Mouse (Mus musculus): ENCODE measurements around the gene Itgb2l.
A peak's percentile ranks its signal among the peaks of the same experiment; 100 is the strongest.

Gene Itgb2l

DNA sequence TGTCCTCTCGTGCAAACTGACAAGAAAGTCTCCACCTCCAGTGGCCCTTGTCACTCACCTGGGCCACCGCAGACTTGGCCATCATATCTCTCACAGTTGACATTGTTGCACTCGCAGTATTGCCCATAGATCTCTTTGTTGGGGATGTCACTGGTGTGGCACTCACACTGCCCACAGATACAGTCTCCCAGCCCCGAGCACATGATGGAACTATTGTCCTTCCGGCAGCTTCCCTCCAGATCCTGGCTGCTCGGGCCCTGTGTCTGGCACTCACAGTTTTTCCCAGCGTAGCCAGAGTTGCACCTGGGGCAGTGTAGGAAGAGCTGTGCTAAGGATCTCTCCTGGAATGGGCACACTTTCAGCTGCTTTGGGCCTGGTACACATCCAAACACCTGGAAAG is 16.7 kb downstream of the Itgb2l start:
- DNase-seq (ENCODE audit: low spot score), result no peak

DNA sequence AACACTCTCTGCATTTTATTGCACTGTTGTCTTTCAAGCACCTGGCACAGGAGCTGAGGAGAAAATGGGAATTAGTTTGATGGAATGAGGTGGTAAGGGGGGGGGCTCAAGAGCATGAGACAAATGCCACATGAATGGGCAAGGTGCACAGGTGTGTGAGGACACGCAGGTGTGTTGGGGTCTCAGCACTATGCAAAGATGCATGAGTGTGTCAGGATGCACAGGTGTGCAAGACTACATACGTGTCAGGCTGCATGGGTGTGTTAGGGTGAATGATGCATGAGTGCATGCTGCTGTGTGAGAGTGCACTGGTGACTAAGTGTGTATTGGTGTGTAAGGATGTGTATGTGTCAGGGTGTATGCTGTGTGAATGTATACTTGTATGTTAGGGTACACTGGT is 18.4 kb downstream of the Itgb2l start:
- DNase-seq (ENCODE audit: low spot score), result no peak

DNA sequence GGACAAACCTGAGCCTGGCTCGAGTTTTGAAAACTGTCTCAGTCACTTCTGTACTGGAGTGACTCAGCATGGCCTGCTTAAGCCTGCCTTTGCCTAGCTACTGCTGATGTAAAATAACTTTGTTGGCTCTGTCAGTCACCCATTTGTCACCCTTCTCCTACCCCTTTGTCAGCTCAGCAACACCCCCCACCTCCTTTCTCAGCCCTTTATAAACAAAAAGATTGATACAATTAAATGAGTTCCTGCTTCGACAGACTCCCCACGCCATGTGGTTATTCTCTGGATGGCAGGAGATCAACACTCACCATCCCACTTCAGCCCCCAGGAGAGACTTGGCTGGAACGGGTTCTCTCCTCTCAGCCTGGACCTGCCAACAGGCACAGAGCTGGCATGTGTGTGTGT is 35.4 kb downstream of the Itgb2l start:
- no peak for DNase-seq (ENCODE audit: low spot score)

DNA sequence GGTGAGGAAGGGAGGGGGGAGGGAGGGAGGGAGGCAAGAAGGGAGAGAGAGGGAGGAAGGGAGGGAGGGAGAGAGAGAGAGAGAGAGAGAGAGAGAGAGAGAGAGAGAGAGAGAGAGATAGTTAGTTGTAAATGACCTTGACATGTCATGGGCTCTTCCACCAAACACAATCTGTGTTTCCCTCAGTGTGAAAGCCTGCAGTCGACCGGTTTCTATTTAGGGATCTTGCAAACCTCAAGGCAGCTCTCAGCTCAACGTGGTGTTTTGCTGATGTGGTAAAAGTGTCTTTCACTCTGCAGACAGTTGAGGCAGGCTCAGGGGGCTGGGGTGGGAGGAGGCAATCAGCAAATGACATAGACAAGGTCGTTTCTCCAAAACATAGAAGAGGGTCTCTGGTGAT is 37.1 kb downstream of the Itgb2l start:
- no peak for DNase-seq (ENCODE audit: low spot score)

DNA sequence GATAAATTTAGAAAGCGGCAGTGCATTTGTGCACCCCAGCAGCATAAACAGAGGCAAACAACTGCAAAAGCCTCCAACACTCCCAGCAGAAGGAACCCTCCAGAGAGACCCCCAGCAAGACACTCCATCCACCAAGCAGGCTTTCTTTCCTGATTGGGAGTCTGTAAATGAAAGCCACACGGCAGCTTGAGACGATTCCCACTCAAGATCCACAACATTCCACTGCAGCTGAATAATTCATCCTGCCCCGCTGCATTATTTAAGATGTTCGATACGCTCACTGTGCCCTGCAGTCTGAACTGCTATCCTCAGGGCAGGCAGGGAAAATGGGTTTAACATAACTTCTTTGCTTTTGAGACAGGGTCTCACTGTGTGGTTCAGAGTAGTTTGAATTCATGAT is 41.1 kb downstream of the Itgb2l start:
- no peak for DNase-seq (ENCODE audit: low spot score)

DNA sequence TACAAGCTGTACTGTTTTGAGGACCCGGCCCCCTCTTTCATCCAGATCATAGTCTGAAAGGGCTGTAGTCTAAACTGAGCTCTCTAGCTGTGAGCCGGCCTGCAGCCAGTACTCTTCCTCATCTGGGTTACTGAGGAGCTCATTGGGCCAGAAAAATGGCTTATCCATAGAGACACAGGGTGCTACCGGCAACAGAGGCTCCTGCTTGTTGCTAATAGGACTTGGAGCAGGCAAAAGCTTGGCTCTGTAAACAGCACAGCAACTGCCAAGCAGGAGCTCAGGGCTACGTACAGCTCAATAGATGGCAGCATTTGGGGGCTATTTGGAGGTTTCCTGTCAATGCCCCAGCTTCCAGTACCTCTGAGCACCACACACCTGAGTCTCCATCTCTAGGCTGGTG is 43.4 kb downstream of the Itgb2l start:
- no peak for DNase-seq (ENCODE audit: low spot score)

DNA sequence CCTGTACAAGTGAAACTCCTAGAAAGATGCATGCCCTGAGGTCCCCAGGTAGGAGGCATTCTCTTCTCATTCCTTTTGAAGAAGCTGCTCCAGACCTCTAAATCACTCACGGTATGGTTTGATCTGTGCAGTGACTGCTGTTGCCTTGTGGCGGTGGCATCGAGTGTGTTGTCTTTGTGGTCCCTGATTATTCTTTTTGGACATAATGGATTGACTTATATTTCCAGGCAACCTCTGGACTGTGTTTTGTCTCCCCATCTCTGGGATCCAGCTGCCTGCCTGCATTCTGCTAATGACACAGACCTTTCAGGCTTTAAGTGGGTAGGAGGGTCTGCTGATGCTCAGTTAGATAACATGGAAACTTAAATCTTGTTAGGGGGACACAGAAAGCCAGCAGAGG is 44.6 kb downstream of the Itgb2l start:
- no peak for DNase-seq (ENCODE audit: low spot score)

DNA sequence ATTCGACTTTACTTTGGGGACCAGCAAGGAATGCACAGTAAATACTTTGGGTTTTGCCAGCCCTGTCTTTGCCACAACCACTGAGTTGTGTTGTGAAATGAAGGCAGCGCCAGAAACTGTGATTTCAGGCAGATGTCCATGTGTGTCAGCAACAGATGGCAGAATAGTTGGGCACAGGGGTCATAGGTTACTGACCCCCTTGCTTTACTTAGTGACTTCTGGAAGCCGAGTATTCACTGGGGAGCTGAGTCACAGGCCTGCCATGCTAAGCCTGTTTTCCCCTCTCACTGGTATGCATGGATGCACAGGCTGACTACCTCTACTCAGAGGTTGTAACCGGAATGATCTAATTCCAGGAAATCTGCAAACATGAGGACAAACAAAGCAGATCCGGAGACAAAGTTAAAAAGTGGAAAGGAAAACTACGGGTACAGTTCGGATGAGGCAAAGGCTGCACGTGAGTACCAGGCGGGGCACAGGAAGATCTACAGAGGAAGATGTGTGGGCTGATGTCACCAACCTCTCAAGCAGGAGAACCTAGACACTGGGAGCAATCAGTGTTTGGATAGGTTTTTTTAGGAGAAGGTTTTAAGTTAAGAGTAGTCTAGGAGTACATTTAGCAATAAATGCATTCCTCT is 47.3 kb downstream of the Itgb2l start:
- DNase-seq (ENCODE audit: low spot score), result no peak

DNA sequence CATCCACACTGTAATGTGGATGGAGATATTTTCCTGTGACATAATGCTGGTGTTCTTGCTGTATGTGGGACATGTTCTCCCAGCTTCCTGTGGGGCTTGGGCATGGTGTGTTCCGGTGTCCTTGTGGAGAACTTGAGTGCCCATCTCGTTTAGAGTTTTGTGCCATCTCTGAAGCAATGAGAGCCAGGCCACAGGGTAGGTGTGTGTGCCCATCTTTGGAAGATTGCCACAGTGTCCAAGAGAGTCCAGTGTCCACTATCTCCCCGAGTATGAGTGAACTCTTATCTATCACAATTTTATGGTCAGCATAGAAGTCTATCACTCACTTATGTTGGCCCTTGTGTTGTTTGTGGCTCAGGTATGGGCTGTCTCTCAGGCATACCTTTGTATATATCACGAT is 47.9 kb downstream of the Itgb2l start:
- DNase-seq (ENCODE audit: low spot score), result no peak

DNA sequence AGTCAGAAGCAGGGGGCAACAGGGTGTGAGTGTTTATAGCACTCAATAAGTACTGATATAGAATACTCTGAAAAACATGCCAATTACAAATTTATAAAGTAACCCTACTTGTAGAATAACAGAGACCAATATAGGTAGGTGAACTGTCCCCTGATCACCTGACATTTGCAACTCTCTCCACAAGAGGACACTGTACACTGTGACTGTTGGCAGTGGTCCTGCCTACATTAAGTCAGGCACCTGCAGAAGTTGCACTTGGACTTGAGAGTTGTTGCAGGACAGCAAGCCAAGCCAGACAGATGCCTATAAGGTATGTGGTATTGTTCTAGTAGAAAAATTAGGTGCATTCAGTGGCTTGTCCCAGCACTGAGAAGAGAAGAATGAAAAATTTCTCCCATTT is 52.3 kb downstream of the Itgb2l start:
- no peak for DNase-seq (ENCODE audit: low spot score)

DNA sequence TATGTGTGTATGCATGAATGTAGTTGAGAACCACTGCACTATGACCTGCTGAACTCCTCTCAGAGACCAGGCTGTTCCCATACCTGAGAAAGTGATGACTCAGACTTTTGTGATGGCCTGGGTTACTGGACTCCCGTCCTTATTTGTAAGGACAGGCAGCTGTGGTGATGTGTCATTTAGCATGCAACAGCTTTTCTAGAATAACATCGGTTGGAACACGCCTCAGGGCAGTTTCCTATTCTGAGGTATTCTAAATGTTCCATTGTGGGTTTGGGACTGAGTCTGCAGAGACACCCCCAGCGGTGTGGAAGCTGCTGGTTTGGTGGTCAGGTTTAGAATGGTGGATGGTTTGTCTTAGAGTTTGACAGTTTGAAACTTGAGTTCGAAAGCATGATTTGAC is 54.9 kb downstream of the Itgb2l start:
- no peak for DNase-seq (ENCODE audit: low spot score)

DNA sequence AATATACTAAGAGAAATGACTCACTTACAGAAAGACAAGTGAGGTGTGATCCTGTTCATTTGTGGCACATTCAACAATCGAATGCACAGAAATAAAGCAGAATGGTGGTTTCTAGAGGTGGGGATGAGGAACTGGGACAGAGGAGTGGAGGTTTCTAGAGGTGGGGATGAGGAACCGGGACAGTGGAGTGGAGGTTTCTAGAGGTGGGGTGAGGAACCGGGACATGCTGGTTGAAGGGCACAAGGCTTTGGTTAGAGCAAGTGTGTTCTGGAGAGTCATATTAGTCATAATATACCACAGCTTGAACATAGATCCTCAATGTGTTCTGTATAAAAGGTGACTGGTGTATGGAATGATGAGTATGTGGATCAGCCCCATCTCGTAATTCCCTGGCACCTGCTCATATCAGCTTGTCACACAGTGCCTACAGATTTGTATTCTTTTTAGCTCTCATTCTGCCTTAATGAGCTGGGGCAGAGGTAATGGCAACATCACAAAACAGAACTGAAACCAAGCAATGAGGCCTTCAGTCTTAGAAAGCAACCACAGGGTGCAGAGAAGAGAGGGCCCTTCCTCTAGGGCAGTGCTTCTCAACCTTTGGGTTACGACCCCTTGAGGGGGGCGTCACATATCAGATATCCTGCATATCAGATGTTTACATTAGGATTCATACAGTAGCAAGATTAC is 55.6 kb downstream of the Itgb2l start:
- DNase-seq (ENCODE audit: low spot score), result no peak

DNA sequence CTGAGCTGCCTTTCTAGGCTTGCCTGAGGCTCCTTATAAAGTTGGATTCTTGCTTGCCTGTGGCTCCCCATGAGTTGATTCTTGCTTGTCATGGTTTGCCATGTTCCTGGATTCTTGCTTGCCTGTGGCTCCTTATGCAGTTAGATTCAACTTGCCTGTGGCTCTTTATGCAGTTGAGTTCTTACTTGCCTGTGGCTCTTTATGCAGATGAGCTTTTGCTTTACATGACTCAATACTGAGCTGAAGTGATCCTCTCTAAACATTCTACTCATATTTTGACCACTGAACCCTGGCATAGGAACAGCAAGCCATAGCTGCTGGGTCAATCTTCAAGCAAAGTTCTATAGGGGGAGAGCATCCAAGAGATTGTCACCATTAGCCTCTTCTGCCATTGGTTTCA is 58.7 kb downstream of the Itgb2l start:
- no peak for DNase-seq (ENCODE audit: low spot score)

DNA sequence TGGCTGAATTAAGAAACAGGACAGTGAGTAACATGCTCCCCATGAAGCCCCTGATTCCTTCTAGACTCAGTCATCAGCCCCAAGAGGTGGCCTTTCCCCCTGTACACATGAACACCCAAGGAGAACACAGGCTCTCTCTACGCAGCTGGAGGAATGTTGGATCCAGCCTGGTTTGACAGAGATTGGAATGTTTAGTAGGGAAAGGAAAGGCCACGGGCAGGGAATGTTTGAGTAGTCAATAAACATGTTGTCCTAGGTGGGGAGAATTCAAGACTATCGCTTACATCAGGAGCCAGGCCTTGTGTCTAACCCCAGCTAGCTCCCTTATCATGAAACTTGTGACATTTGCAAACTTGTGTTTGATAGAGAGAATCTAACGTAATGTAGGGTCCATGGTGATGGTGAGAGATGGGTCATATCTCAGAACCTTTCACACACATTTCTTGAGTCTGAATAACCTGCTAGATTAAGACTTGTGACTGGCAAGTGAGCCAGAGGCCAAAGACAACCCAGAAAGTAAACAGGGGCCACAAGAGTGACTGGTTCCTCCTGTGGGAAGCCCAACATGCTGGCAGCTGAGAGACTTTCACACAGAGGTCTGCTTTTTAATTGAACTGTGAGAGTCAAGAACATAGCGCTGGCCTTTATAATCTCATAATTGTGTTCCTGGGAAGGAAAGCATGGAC is 60.8 kb downstream of the Itgb2l start:
- no peak for DNase-seq (ENCODE audit: low spot score)

DNA sequence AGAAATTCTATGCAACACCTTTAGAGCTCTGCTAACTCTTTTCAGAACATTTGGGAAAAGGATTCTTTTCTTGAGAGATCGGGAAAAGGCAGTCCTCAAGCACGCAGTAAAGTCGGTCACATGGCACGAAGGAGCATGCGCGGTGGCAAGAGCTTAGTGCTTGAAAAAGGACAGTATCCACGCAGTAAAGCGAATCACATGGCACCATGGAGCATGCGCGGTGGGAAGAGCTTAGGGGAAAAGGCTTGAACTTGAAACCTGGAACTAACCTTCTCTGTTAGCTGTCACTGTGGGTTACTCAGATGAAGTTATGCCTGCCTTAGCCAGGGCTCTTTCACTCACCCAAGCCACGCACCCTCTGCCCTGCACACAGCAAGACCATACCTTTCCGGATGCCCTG is 62.0 kb downstream of the Itgb2l start:
- no peak for DNase-seq (ENCODE audit: low spot score)

DNA sequence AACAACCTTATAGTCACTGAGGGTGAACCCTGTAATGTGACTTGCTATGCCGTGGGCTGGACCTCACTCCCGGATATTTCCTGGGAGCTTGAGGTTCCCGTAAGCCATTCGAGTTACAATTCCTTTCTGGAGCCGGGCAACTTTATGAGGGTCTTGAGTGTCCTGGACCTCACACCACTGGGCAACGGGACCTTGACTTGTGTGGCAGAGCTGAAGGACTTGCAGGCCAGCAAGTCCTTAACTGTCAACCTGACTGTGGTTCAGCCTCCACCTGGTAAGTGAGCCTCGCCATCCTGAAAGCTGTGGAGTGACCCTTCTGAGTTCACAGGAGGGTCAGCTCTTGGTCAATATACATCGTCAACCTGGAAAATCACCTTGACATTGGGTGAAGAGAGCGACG is 65.3 kb downstream of the Itgb2l start:
- DNase-seq (ENCODE audit: low spot score), result no peak

DNA sequence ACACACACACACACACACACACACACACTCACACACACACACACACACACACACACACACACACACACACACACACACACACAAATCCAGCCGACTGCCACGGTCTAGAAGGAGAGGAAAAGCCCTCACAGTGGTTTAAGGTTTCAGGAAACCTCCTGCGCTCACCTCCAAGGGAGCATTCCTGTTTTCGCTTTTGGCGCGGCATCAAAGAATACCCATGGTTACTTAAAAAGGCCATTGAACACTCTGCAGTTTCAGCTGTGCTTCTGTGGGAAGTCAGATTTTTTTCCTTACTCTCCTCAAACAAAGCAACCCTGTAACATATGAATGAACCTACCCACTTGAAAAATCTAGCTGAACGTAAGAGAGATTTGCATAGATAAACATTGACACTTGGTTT is 67.1 kb downstream of the Itgb2l start:
- DNase-seq (ENCODE audit: low spot score), result peak; percentile 33

DNA sequence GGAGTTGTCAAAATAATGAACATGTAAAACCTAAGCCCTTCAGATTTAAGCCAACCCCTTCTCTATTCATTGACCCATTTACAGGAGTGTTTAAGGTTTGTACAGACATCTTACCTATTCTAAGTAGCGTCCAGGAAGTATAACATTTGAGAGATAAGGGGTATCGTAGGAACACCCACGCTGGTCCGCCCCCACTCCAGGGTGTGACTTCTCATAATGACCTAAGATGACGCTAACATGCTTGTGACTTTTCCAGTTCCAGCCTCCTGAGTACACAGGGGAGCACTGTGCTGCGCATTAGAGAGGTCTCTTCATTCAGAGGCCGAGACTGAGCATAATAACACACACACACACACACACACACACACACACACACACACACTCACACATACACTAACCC is 67.9 kb downstream of the Itgb2l start:
- no peak for DNase-seq (ENCODE audit: low spot score)

DNA sequence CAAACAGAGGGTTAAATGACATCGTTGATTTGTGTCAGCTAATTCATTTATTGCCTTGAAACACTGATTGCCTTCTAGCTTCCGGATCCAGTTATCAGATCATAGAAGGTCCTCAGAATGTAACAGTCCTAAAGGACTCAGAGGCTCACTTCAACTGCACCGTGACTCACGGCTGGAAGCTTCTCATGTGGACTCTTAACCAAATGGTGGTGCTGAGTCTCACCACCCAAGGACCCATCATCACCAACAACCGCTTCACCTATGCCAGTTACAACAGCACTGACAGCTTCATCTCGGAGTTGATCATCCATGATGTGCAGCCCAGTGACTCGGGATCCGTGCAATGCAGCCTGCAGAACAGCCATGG is 70.7 kb downstream of the Itgb2l start:
- DNase-seq (ENCODE audit: low spot score), result no peak

Data from ovary, postnatal 14 days (tissue).